Mouse (Mus musculus): ENCODE results near the gene Dnmt3a. TPM values are rescaled to one million over a fixed set of nuclear protein-coding genes. Genes with fewer than 3 reads are reported as not detected.
A peak's percentile ranks its signal among the peaks of the same experiment; 100 is the strongest.

Dnmt3a gene
- total and polyA plus RNA-seq, 3 experiments = 13.6 to 56.0 (median 50.9) TPM

GRCm38 (mm10) chr12:3851179-3851578 is 45.4 kb downstream of the Dnmt3a start:
- intact Hi-C loops (cut with DNase I) = no loop called here

GRCm38 (mm10) chr12:3852521-3852920 is 46.7 kb downstream of the Dnmt3a start:
- Histone ChIP-seq H3K4me3 (no peak overlapping the region), H3K36me3 (ENCODE audit: control insufficient read depth, insufficient read depth, low read length) (peaks cover 13% of the 10 kb centered on the region), H3K79me2 (replicated peaks; ENCODE audit: control insufficient read depth, insufficient read depth, low read length) (peaks cover 2% of the 10 kb centered on the region), H3K9ac (ENCODE audit: low read depth, low read length) (no peak overlapping the region), H3K27ac (no peak overlapping the region), H3K27me3 (ENCODE audit: control insufficient read depth, insufficient read depth, low read length) (no peaks in the 10 kb centered on the region), H3K4me1 (ENCODE audit: control insufficient read depth, insufficient read depth, low read length) (peaks cover 19% of the 10 kb centered on the region)
- DNase-seq = peak in 1 of 2 experiments; percentile 40
- 69% methylated on average over 5 of the region's 5 CpGs for WGBS
- peak; percentile 53 for TF ChIP-seq CTCF (IDR thresholded peaks at IDR 0.05)
- no peak for TF ChIP-seq EP300 (IDR thresholded peaks at IDR 0.05; ENCODE audit: insufficient read depth, low read depth, low read length)
- intact Hi-C loops (cut with DNase I) = no loop called here

More at GRCm38 (mm10) chr12:3851179-3851578, 45.4 kb downstream of the Dnmt3a start:
- no peak for TF ChIP-seq CTCF (IDR thresholded peaks at IDR 0.05)
- no peak for TF ChIP-seq POLR2A (IDR thresholded peaks at IDR 0.05; ENCODE audit: insufficient read depth, low read depth, low read length)
- TF ChIP-seq EP300 (IDR thresholded peaks at IDR 0.05; ENCODE audit: insufficient read depth, low read depth, low read length) = no peak
- no peak overlapping the region for H3K27ac ChIP-seq
- H3K79me2 ChIP-seq (replicated peaks; ENCODE audit: control insufficient read depth, insufficient read depth, low read length) = peaks cover 2% of the 10 kb centered on the region
- H3K9ac ChIP-seq (ENCODE audit: low read depth, low read length) = no peak overlapping the region
- H3K27me3 ChIP-seq (ENCODE audit: control insufficient read depth, insufficient read depth, low read length) = no peaks in the 10 kb centered on the region
- WGBS = 86% methylated on average over 4 of the region's 4 CpGs
- no peak overlapping the region for H3K4me3 ChIP-seq
- peaks cover 9% of the 10 kb centered on the region for H3K4me1 ChIP-seq (ENCODE audit: control insufficient read depth, insufficient read depth, low read length)
- DNase-seq = no peak
- peaks cover 6% of the 10 kb centered on the region for H3K36me3 ChIP-seq (ENCODE audit: control insufficient read depth, insufficient read depth, low read length)

- 74% methylated on average over 4 of the region's 4 CpGs for WGBS
- DNase-seq = no peak
- intact Hi-C loops (cut with DNase I) = loop anchor here (2.0 kb wide), 1 partner anchor 16 kb away; no protein-coding TSS in a partner anchor
- no peaks in the 10 kb centered on the region for H3K79me2 ChIP-seq (replicated peaks; ENCODE audit: control insufficient read depth, insufficient read depth, low read length)
- TF ChIP-seq CTCF (IDR thresholded peaks at IDR 0.05) (no peak), EP300 (IDR thresholded peaks at IDR 0.05; ENCODE audit: insufficient read depth, low read depth, low read length) (no peak), POLR2A (IDR thresholded peaks at IDR 0.05; ENCODE audit: insufficient read depth, low read depth, low read length) (no peak)
- H3K4me3 ChIP-seq = no peak overlapping the region
- peaks cover 23% of the 10 kb centered on the region for H3K4me1 ChIP-seq (ENCODE audit: control insufficient read depth, insufficient read depth, low read length)
- peak overlapping the region; percentile 96 for H3K27ac ChIP-seq
- peaks cover 13% of the 10 kb centered on the region for H3K36me3 ChIP-seq (ENCODE audit: control insufficient read depth, insufficient read depth, low read length)
- no peak overlapping the region for H3K9ac ChIP-seq (ENCODE audit: low read depth, low read length)
- no peaks in the 10 kb centered on the region for H3K27me3 ChIP-seq (ENCODE audit: control insufficient read depth, insufficient read depth, low read length)
Measured at GRCm38 (mm10) chr12:3854419-3854818, 48.6 kb downstream of the Dnmt3a start.

DNA sequence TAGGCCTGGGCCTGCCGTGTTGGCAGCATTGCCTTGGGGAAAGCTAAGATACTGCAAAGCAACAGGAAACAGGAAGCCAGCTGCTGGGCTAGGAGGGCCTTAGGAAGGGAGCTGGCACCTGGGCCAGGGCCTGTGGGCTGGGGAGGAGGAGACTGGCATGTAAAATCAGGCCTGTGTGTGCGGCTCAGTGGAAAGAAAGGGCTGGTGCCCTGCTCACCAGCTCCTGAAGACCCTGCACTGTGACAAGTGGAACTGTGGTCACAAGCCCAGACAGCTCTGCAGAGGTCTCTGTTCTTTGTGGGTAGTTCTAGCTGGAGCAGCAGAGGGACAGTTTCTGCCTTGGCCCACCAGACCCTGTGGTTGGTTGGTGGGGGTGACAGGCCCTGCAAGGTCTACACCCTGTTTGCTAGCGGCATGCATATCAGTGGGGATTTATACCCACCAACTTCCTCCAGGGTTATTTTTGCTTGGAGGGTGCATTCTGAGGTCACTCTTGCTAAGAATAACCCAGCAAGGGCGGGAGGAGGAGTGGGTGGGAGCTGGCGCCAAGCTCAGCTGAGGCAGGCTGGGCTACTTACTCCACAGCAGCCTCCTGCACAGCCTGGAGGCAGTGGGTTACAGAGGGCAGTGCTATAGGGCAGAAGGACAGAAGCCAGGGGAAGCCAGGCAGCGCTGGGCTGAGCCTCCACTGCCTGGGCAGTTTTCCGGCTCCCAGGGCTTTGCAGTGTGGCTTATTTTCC is 50.1 kb downstream of the Dnmt3a start:
- H3K4me1 ChIP-seq (ENCODE audit: control insufficient read depth, insufficient read depth, low read length) = peaks cover 30% of the 10 kb centered on the region
- TF ChIP-seq CTCF (IDR thresholded peaks at IDR 0.05) (peak; percentile 57), POLR2A (IDR thresholded peaks at IDR 0.05; ENCODE audit: insufficient read depth, low read depth, low read length) (peak; percentile 74), EP300 (IDR thresholded peaks at IDR 0.05; ENCODE audit: insufficient read depth, low read depth, low read length) (peak; percentile 42; the same call in 1 of the 2 replicates)

GRCm38 (mm10) chr12:3856748-3857147 is 50.9 kb downstream of the Dnmt3a start:
- TF ChIP-seq EP300 (IDR thresholded peaks at IDR 0.05; ENCODE audit: insufficient read depth, low read depth, low read length) = no peak
- TF ChIP-seq POLR2A (IDR thresholded peaks at IDR 0.05; ENCODE audit: insufficient read depth, low read depth, low read length) = no peak
- TF ChIP-seq CTCF (IDR thresholded peaks at IDR 0.05) = no peak
- H3K4me3 ChIP-seq = no peak overlapping the region
- peak overlapping the region; percentile 26 for H3K9ac ChIP-seq (ENCODE audit: low read depth, low read length)
- peaks cover 30% of the 10 kb centered on the region for H3K4me1 ChIP-seq (ENCODE audit: control insufficient read depth, insufficient read depth, low read length)
- no peak for DNase-seq
- WGBS = 25% methylated on average over 2 of the region's 2 CpGs
- peak overlapping the region; percentile 96 for H3K27ac ChIP-seq
- H3K79me2 ChIP-seq (replicated peaks; ENCODE audit: control insufficient read depth, insufficient read depth, low read length) = no peaks in the 10 kb centered on the region
- intact Hi-C loops (cut with DNase I) = loop anchor here (1.0 kb wide), 1 partner anchor 49 kb away; no protein-coding TSS in a partner anchor
- H3K36me3 ChIP-seq (ENCODE audit: control insufficient read depth, insufficient read depth, low read length) = peaks cover 13% of the 10 kb centered on the region
- H3K27me3 ChIP-seq (ENCODE audit: control insufficient read depth, insufficient read depth, low read length) = no peaks in the 10 kb centered on the region

More for the DNA sequence above, 50.1 kb downstream of the Dnmt3a start:
- Histone ChIP-seq H3K27ac (peak overlapping the region; percentile 96), H3K4me3 (peak overlapping the region; percentile 33), H3K36me3 (ENCODE audit: control insufficient read depth, insufficient read depth, low read length) (peaks cover 13% of the 10 kb centered on the region), H3K9ac (ENCODE audit: low read depth, low read length) (peak overlapping the region; percentile 43), H3K79me2 (replicated peaks; ENCODE audit: control insufficient read depth, insufficient read depth, low read length) (no peaks in the 10 kb centered on the region), H3K27me3 (ENCODE audit: control insufficient read depth, insufficient read depth, low read length) (no peaks in the 10 kb centered on the region)
- WGBS = under 1% methylated on average over 7 of the region's 7 CpGs
- intact Hi-C loops (cut with DNase I) = loop anchor here (1.0 to 2.0 kb wide), 2 partner anchors 17 to 49 kb away; no protein-coding TSS in a partner anchor
- peak; percentile 76 to 87 for DNase-seq

DNA sequence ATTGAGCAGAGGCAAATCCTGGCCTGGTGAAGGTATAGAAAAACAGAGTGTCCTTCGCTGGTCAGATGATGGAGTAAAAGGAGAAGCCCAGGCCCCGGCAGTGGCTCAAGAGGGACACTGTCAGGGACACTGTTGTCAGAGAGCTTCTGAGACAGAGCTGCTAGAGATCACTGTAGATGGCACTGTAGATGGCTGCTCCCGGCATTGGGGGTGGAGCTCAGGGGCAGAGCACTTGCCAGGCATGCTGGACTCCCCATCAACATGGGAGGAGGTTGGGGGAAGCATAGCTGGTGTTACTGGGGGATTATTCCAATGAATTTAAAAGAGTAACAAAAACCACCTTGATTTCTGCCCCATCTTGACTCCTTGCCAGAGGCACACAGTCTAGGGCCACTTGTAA is 51.4 kb downstream of the Dnmt3a start:
- intact Hi-C loops (cut with DNase I) = no loop called here
- no peak overlapping the region for H3K9ac ChIP-seq (ENCODE audit: low read depth, low read length)
- peaks cover 13% of the 10 kb centered on the region for H3K36me3 ChIP-seq (ENCODE audit: control insufficient read depth, insufficient read depth, low read length)
- no peaks in the 10 kb centered on the region for H3K27me3 ChIP-seq (ENCODE audit: control insufficient read depth, insufficient read depth, low read length)
- 58% methylated on average over 3 of the region's 3 CpGs for WGBS
- H3K4me1 ChIP-seq (ENCODE audit: control insufficient read depth, insufficient read depth, low read length) = peaks cover 30% of the 10 kb centered on the region
- peak overlapping the region; percentile 96 for H3K27ac ChIP-seq
- TF ChIP-seq POLR2A (IDR thresholded peaks at IDR 0.05; ENCODE audit: insufficient read depth, low read depth, low read length) = no peak
- DNase-seq = peak in 1 of 2 experiments; percentile 31
- H3K4me3 ChIP-seq = no peak overlapping the region
- no peaks in the 10 kb centered on the region for H3K79me2 ChIP-seq (replicated peaks; ENCODE audit: control insufficient read depth, insufficient read depth, low read length)
